Mouse (Mus musculus): ENCODE measurements around the gene Actr3b.

- TF ChIP-seq MYC (IDR thresholded peaks at IDR 0.05; ENCODE audit: low read depth, low read length): no peak
- TF ChIP-seq USF2 (conservative IDR thresholded peaks at IDR 0.05; ENCODE audit: low read depth, low read length): no peak
- no peak for TF ChIP-seq CTCF (conservative IDR thresholded peaks at IDR 0.05 in 1 of 2, IDR thresholded peaks at IDR 0.05 in 1 of 2; ENCODE audit: low read depth in 2 of 2, low read length in 2 of 2)
- TF ChIP-seq ZC3H11A (IDR thresholded peaks at IDR 0.05; ENCODE audit: low read depth, low read length): no peak
- TF ChIP-seq JUN (IDR thresholded peaks at IDR 0.05; ENCODE audit: insufficient read depth, low read depth, low read length): no peak
- TF ChIP-seq BHLHE40 (IDR thresholded peaks at IDR 0.05; ENCODE audit: low read depth, low read length): no peak
- TF ChIP-seq POLR2A (IDR thresholded peaks at IDR 0.05; ENCODE audit: low read depth, low read length): no peak
- no peak for TF ChIP-seq GABPA (IDR thresholded peaks at IDR 0.05; ENCODE audit: insufficient replicate concordance, low read depth, low read length)
- no peak for TF ChIP-seq HCFC1 (IDR thresholded peaks at IDR 0.05; ENCODE audit: low read depth, low read length)
- no peak for TF ChIP-seq MAX (IDR thresholded peaks at IDR 0.05; ENCODE audit: low read length)
These were observed 40.4 kb upstream of the Actr3b start for GRCm38 (mm10) chr5:25719390-25719789.
